Mouse (Mus musculus) lung, postnatal 0 days (tissue): ENCODE results near the gene Khk.

Source experiments
- CTCF ChIP-seq: IDR thresholded peaks from 2 replicates; pipeline ENCODE4 v1.5.1; 2016; ENCODE audit warnings: antibody characterized with exemption, mild to moderate bottlenecking
- EP300 ChIP-seq: IDR thresholded peaks from 2 replicates; pipeline ENCODE4 v1.6.1; 2016; ENCODE audit warnings: antibody characterized with exemption, mild to moderate bottlenecking, control low read depth

DNA sequence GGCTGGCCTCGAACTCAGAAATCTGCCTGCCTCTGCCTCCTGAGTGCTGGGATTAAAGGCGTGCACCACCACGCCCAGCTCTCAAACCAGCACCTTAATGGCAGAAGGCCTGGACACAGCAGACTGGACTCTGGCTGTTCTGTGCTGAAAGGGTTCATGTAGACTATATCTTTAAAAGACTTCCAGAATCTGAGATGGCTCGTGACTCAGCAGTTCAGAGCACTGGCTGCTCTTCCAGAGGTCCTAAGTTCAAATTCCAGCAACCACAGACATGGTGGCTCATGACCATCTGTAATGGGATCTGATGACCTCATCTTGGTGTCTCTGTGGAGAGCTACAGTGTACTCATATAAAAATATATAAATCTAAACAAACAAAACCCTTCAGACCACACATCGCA is 19.4 kb upstream of the Khk start:
- TF ChIP-seq CTCF = no peak
- no peak for TF ChIP-seq EP300
